Mouse (Mus musculus) T-helper 17 cell (primary cell): Measurements from ENCODE around the gene Rps27a.

ENCODE experiments used
- in situ Hi-C, 2 experiments: fragments of 300-600 bp; cut with MboI, MseI; formaldehyde crosslinking; loops; 1 replicate in 1 of 2; 2 replicates in 1 of 2; pipeline ENCODE4 v1.15.1; 2025; ENCODE audit warnings: high pct_unique_total_duplicates in 2 of 2

The Rps27a gene

DNA sequence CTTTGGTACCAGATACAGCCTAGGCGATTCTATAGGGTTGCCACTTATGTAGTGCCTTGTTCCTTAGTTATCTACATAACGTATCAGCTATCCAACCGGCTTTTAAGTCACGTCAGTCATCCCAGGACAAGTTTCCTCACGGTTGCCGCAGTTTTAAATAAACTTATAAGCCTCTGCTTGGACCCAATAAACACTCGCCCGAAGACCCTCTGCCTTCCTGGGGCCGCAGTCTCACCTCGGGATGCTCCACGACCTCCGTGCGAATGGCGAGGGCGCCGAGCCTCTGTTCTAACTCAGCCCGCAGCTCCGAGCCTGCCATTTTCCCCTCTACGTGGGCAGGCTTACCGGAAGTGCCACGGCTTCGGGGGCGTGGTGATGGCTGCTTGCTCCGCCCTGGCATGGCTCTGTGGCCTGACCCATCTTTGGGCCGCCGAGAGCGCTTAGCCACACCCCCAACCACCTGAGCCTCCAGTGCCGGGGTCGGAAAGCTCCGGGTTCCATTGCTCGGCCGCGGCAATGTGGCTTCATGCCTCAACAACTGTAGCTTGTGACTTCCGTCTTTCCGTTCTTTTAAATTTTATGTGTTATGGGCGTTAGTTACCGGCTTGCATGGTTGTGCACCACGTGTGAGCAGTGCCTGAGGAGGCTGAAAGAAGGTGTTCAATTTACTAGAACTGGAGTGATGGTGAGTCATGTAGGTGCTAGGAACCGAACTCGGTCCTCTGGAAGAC is 33.1 kb downstream of the Rps27a start, which contains the start of gene Prorsd1:
TSS of gene Prorsd1 (minus strand) at position 352 of the 731 bp plus-strand sequence.
- in situ Hi-C loops, result no loop called here

- in situ Hi-C loops, result no loop called here
These were observed 33.6 kb downstream of the Rps27a start for GRCm38 (mm10) chr11:29514325-29514681.

GRCm38 (mm10) chr11:29512818-29513535 is 34.9 kb downstream of the Rps27a start:
- in situ Hi-C loops, result no loop called here

DNA sequence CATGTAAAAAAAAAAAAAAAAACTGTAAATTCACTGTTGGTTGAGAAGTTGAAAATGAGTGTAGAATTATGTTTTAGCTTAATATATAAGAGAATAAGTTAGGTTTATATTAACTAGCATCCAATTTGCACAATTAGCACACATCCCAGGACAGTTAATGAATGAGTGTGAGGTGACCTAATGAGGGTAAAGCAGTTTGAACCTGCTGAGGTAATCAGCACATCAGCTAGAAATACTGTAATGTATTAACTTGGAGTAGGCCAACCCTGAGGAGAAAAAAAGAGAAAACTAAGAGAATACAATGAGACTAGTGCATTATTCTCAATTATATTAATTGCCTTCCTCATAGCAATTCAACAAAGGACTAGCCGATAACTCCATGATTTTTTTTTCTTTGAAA is 38.5 kb downstream of the Rps27a start:
- in situ Hi-C loops, result no loop called here

- in situ Hi-C loops, result loop anchor here in 1 of 2 experiments (5.0 kb wide), 1 partner anchor 547 kb away; no protein-coding TSS in a partner anchor
These were observed 42.8 kb downstream of the Rps27a start for GRCm38 (mm10) chr11:29504899-29505625.

GRCm38 (mm10) chr11:29503948-29504893 is 43.7 kb downstream of the Rps27a start:
- in situ Hi-C loops, result loop anchor here in 1 of 2 experiments (5.0 kb wide), 1 partner anchor 548 kb away; no protein-coding TSS in a partner anchor

- in situ Hi-C loops, result loop anchor here in 1 of 2 experiments (10.0 kb wide), 1 partner anchor 112 kb away; no protein-coding TSS in a partner anchor
These were observed 50.9 kb downstream of the Rps27a start for GRCm38 (mm10) chr11:29496962-29497361.
